Mouse (Mus musculus) MEL (cell line): ENCODE measurements around the gene Sycp2.

Source experiments
- CTCF ChIP-seq, 3 experiments: IDR thresholded peaks in 2 of 3; conservative IDR thresholded peaks in 1 of 3; 2 replicates each; pipeline ENCODE4 v1.5.1; 2011 to 2012; ENCODE audit warnings: low read length in 3 of 3, low read depth in 2 of 3, mild to moderate bottlenecking in 2 of 3, improper control_type of control experiment in 1 of 3, inconsistent platforms in 1 of 3, mixed read lengths in 1 of 3, moderate library complexity in 1 of 3; ENCODE audit not compliant: control insufficient read depth in 1 of 3, insufficient read depth in 1 of 3, poor library complexity in 1 of 3, severe bottlenecking in 1 of 3
- EP300 ChIP-seq, 2 experiments: IDR thresholded peaks; 2 replicates each; pipeline ENCODE4 v1.6.1; 2011; ENCODE audit warnings: improper control_type of control experiment in 2 of 2, low read length in 2 of 2, low read depth in 1 of 2, mild to moderate bottlenecking in 1 of 2
- GATA1 ChIP-seq: IDR thresholded peaks from 2 replicates; pipeline ENCODE4 v1.6.1; 2011; ENCODE audit warnings: low read depth, low read length, improper control_type of control experiment
- KAT2A ChIP-seq: conservative IDR thresholded peaks from 2 replicates; pipeline ENCODE4 v1.6.1; 2012; ENCODE audit warnings: low read depth, low read length, improper control_type of control experiment, inconsistent platforms
- MAX ChIP-seq: IDR thresholded peaks from 2 replicates; pipeline ENCODE4 v1.6.1; 2011; ENCODE audit warnings: low read length, improper control_type of control experiment
- NELFE ChIP-seq: IDR thresholded peaks from 2 replicates; pipeline ENCODE4 v1.6.1; 2011; ENCODE audit warnings: low read depth, low read length, improper control_type of control experiment
- POLR2A ChIP-seq, 2 experiments: IDR thresholded peaks; 2 replicates each; pipeline ENCODE4 v1.6.1; 2011 to 2012; ENCODE audit warnings: low read length in 2 of 2, mild to moderate bottlenecking in 2 of 2, control low read depth in 1 of 2, improper control_type of control experiment in 1 of 2, low read depth in 1 of 2, moderate library complexity in 1 of 2; ENCODE audit not compliant: control insufficient read depth in 1 of 2, insufficient read depth in 1 of 2, poor library complexity in 1 of 2
- POLR2AphosphoS2 ChIP-seq: IDR thresholded peaks from 2 replicates; pipeline ENCODE4 v1.6.1; 2011; ENCODE audit warnings: low read length, improper control_type of control experiment
- POLR2AphosphoS5 ChIP-seq: IDR thresholded peaks from 2 replicates; pipeline ENCODE4 v1.6.1; 2012; ENCODE audit warnings: low read depth, borderline replicate concordance, mild to moderate bottlenecking, inconsistent platforms, low read length, moderate library complexity, mixed read lengths
- RAD21 ChIP-seq: IDR thresholded peaks from 2 replicates; pipeline ENCODE4 v1.6.1; 2011; ENCODE audit warnings: mild to moderate bottlenecking, low read depth, low read length, improper control_type of control experiment
- ZKSCAN1 ChIP-seq: IDR thresholded peaks from 2 replicates; pipeline ENCODE4 v1.6.1; 2012; ENCODE audit warnings: low read depth, mild to moderate bottlenecking, inconsistent platforms, low read length, improper control_type of control experiment, moderate library complexity
- ZMIZ1 ChIP-seq: IDR thresholded peaks from 2 replicates; pipeline ENCODE4 v1.6.1; 2012; ENCODE audit warnings: low read depth, mild to moderate bottlenecking, inconsistent platforms, low read length, improper control_type of control experiment, moderate library complexity

GRCm38 (mm10) chr2:178422186-178422585, 14.7 kb upstream of the Sycp2 start:
- no peak for TF ChIP-seq POLR2AphosphoS5
- no peak for TF ChIP-seq CTCF (IDR thresholded peaks at IDR 0.05 in 2 of 3, conservative IDR thresholded peaks at IDR 0.05 in 1 of 3; ENCODE audit: control insufficient read depth in 1 of 3, insufficient read depth in 1 of 3, low read depth in 2 of 3, low read length in 3 of 3, poor library complexity in 1 of 3, severe bottlenecking in 1 of 3)
- TF ChIP-seq MAX, result no peak
- TF ChIP-seq GATA1, result no peak
- no peak for TF ChIP-seq POLR2A (IDR thresholded peaks at IDR 0.05; ENCODE audit: control insufficient read depth in 1 of 2, insufficient read depth in 1 of 2, low read depth in 1 of 2, low read length in 2 of 2, poor library complexity in 1 of 2)
- TF ChIP-seq RAD21, result no peak
- no peak for TF ChIP-seq POLR2AphosphoS2
- TF ChIP-seq EP300 (IDR thresholded peaks at IDR 0.05; ENCODE audit: low read depth in 1 of 2, low read length in 2 of 2), result no peak
- no peak for TF ChIP-seq ZMIZ1
- TF ChIP-seq KAT2A, result no peak
- TF ChIP-seq NELFE, result no peak
- no peak for TF ChIP-seq ZKSCAN1
